Mouse (Mus musculus) induced T-regulatory cell, adult 2 months (primary cell): ENCODE data around the gene Vps13a.

Experiments used
- DNase-seq: peaks from one replicate; pipeline ENCODE4 v3.0.0-alpha.2; 2012; ENCODE audit warnings: low read depth

Gene Vps13a

DNA sequence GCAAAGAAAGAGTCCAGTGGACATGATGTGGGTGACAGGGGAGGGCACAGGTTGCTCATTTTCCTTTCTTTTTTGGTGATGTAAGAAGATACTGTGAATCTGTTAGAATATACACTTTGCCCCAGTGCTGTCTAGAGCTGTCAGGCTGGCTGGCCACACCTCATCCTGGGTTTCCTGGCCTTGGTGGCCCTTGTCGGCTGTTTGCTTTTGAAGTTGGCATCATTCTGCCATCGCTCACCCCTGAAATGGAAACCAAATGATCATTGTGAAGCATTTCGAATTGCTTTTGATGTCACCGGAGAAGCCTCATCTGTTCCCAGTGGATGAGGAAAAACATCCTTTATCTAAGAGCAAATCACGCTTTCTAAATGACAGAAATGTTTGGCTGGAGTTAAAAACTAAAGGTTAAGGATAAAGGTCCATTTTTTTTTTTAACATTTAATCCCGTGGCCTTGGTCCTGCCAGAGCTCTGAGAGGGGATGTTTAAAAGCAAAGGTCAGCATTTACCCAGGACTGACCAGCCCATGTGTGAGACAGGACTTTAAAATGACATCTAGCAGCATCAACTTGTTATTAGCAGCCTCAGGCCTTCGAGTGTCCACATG is 201.0 kb downstream of the Vps13a start:
- no peak for DNase-seq

DNA sequence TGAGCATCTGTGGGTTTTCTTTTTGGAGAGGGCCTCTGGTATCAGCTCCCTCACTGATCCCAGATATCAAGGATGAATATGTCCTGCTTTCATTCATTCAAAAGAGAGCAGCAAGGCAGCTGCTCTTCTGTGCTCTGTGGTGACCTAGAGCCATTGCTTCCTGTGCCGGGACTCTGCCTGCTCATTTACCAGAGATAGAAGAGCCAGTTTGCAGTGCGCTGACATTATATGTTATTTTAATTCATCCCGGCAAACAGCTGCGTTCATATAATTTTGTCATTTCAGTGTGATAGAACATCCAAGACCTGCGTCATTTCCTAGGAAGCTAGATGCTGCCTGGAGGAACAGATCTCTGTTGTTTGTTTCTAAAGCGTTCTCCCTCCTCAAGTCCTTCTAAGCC is 203.9 kb downstream of the Vps13a start:
- DNase-seq, result no peak
